Mouse (Mus musculus): ENCODE data around the gene Ptprm. TPM values are rescaled to one million over a fixed set of nuclear protein-coding genes. Genes with fewer than 3 reads are reported as not detected.

The Ptprm gene
- polyA plus RNA-seq, 1 experiment from 2014 or later, result 5.7 TPM

- Histone ChIP-seq H3K4me2 (0 out of 2 replicates have a peak overlapping the region, but pooled peaks have one; percentile 20), H3K4me1 (peaks cover 25% of the 10 kb centered on the region), H3K27me3 (no peaks in the 10 kb centered on the region; the same call in 1 of the 2 replicates), H3K36me3 (ENCODE audit: poor library complexity, severe bottlenecking) (no peaks in the 10 kb centered on the region), H3K9me3 (replicated peaks) (no peaks in the 10 kb centered on the region), H3K9ac (no peak overlapping the region), H3K27ac (peak overlapping the region; percentile 73), H3K4me3 (no peak overlapping the region)
- ATAC-seq, result peak; percentile 77
- 49% methylated on average over 25 of the region's 25 CpGs for WGBS
These were observed 667.4 kb downstream of the Ptprm start for GRCm38 (mm10) chr17:66686701-66687489.

- Histone ChIP-seq H3K36me3 (ENCODE audit: poor library complexity, severe bottlenecking) (no peaks in the 10 kb centered on the region), H3K27ac (no peak overlapping the region), H3K4me3 (no peak overlapping the region), H3K4me1 (peaks cover 20% of the 10 kb centered on the region), H3K4me2 (no peak overlapping the region), H3K9ac (no peak overlapping the region), H3K9me3 (replicated peaks) (no peaks in the 10 kb centered on the region), H3K27me3 (no peaks in the 10 kb centered on the region; the same call in 1 of the 2 replicates)
- ATAC-seq, result no peak
- WGBS, result 81% methylated on average over 8 of the region's 8 CpGs
These were observed 670.8 kb downstream of the Ptprm start for GRCm38 (mm10) chr17:66683411-66683810.

- Histone ChIP-seq H3K4me3 (no peak overlapping the region), H3K4me1 (no peaks in the 10 kb centered on the region), H3K9ac (no peak overlapping the region), H3K36me3 (ENCODE audit: poor library complexity, severe bottlenecking) (no peaks in the 10 kb centered on the region), H3K9me3 (replicated peaks) (no peaks in the 10 kb centered on the region), H3K27me3 (no peaks in the 10 kb centered on the region; the same call in 1 of the 2 replicates), H3K27ac (no peak overlapping the region), H3K4me2 (no peak overlapping the region)
- WGBS, result 18% methylated on average over 4 of the region's 4 CpGs
- peak; percentile 74 for ATAC-seq
These were observed 673.6 kb downstream of the Ptprm start for GRCm38 (mm10) chr17:66680662-66681061.

- Histone ChIP-seq H3K4me3 (no peak overlapping the region), H3K9ac (no peak overlapping the region), H3K27me3 (no peaks in the 10 kb centered on the region), H3K27ac (no peak overlapping the region), H3K9me3 (replicated peaks) (no peaks in the 10 kb centered on the region), H3K4me2 (no peak overlapping the region), H3K4me1 (peaks cover 8% of the 10 kb centered on the region; the same call in 1 of the 2 replicates), H3K36me3 (ENCODE audit: poor library complexity, severe bottlenecking) (no peaks in the 10 kb centered on the region)
- WGBS, result 83% methylated on average over 2 of the region's 2 CpGs
- ATAC-seq, result no peak
These were observed 679.6 kb downstream of the Ptprm start for GRCm38 (mm10) chr17:66674667-66675066.

GRCm38 (mm10) chr17:66671715-66672230 is 682.5 kb downstream of the Ptprm start:
- H3K36me3 ChIP-seq (ENCODE audit: poor library complexity, severe bottlenecking), result no peaks in the 10 kb centered on the region
- H3K9me3 ChIP-seq (replicated peaks), result no peaks in the 10 kb centered on the region
- ATAC-seq, result no peak
- peaks cover 8% of the 10 kb centered on the region; the same call in 1 of the 2 replicates for H3K4me1 ChIP-seq
- H3K4me3 ChIP-seq, result no peak overlapping the region
- H3K27ac ChIP-seq, result no peak overlapping the region
- no peaks in the 10 kb centered on the region for H3K27me3 ChIP-seq
- no peak overlapping the region for H3K4me2 ChIP-seq
- WGBS, result 75% methylated on average over 16 of the region's 16 CpGs
- H3K9ac ChIP-seq, result no peak overlapping the region

GRCm38 (mm10) chr17:66671287-66671686 is 683.0 kb downstream of the Ptprm start:
- Histone ChIP-seq H3K9ac (no peak overlapping the region), H3K9me3 (replicated peaks) (no peaks in the 10 kb centered on the region), H3K4me1 (peaks cover 8% of the 10 kb centered on the region; the same call in 1 of the 2 replicates), H3K36me3 (ENCODE audit: poor library complexity, severe bottlenecking) (no peaks in the 10 kb centered on the region), H3K4me3 (no peak overlapping the region), H3K27me3 (no peaks in the 10 kb centered on the region), H3K4me2 (no peak overlapping the region), H3K27ac (no peak overlapping the region)
- WGBS, result 40% methylated on average over 8 of the region's 8 CpGs
- no peak for ATAC-seq

GRCm38 (mm10) chr17:66665791-66666190 is 688.5 kb downstream of the Ptprm start:
- H3K4me2 ChIP-seq, result no peak overlapping the region
- 98% methylated on average over 3 of the region's 3 CpGs for WGBS
- H3K4me3 ChIP-seq, result no peak overlapping the region
- no peaks in the 10 kb centered on the region for H3K4me1 ChIP-seq
- H3K9ac ChIP-seq, result no peak overlapping the region
- no peaks in the 10 kb centered on the region for H3K27me3 ChIP-seq
- H3K27ac ChIP-seq, result no peak overlapping the region
- no peaks in the 10 kb centered on the region for H3K9me3 ChIP-seq (replicated peaks)
- no peak for ATAC-seq
- no peaks in the 10 kb centered on the region for H3K36me3 ChIP-seq (ENCODE audit: poor library complexity, severe bottlenecking)

GRCm38 (mm10) chr17:66665201-66665756 is 689.0 kb downstream of the Ptprm start:
- Histone ChIP-seq H3K9me3 (replicated peaks) (no peaks in the 10 kb centered on the region), H3K36me3 (ENCODE audit: poor library complexity, severe bottlenecking) (no peaks in the 10 kb centered on the region), H3K4me3 (no peak overlapping the region), H3K4me2 (no peak overlapping the region), H3K4me1 (no peaks in the 10 kb centered on the region), H3K27me3 (no peaks in the 10 kb centered on the region), H3K9ac (no peak overlapping the region), H3K27ac (no peak overlapping the region)
- 90% methylated on average over 3 of the region's 3 CpGs for WGBS
- ATAC-seq, result no peak

- 68% methylated on average over 10 of the region's 10 CpGs for WGBS
- Histone ChIP-seq H3K9ac (no peak overlapping the region), H3K36me3 (ENCODE audit: poor library complexity, severe bottlenecking) (no peaks in the 10 kb centered on the region), H3K27me3 (no peaks in the 10 kb centered on the region), H3K4me1 (no peaks in the 10 kb centered on the region), H3K4me2 (no peak overlapping the region), H3K4me3 (no peak overlapping the region), H3K9me3 (replicated peaks) (no peaks in the 10 kb centered on the region), H3K27ac (no peak overlapping the region)
- ATAC-seq, result no peak
These were observed 689.5 kb downstream of the Ptprm start for GRCm38 (mm10) chr17:66664796-66665195.

GRCm38 (mm10) chr17:66659242-66659641 is 695.0 kb downstream of the Ptprm start:
- Histone ChIP-seq H3K4me2 (no peak overlapping the region), H3K4me3 (no peak overlapping the region), H3K27ac (no peak overlapping the region), H3K36me3 (ENCODE audit: poor library complexity, severe bottlenecking) (no peaks in the 10 kb centered on the region), H3K9ac (no peak overlapping the region), H3K27me3 (no peaks in the 10 kb centered on the region), H3K4me1 (no peaks in the 10 kb centered on the region), H3K9me3 (replicated peaks) (no peaks in the 10 kb centered on the region)
- WGBS, result 78% methylated on average over 3 of the region's 3 CpGs
- no peak for ATAC-seq

GRCm38 (mm10) chr17:66637951-66638722 is 716.1 kb downstream of the Ptprm start:
- WGBS, result 82% methylated on average over 7 of the region's 7 CpGs
- Histone ChIP-seq H3K9ac (no peak overlapping the region), H3K4me1 (no peaks in the 10 kb centered on the region)

More at GRCm38 (mm10) chr17:66637951-66638722, 716.1 kb downstream of the Ptprm start:
- Histone ChIP-seq H3K9me3 (replicated peaks) (no peaks in the 10 kb centered on the region), H3K4me3 (no peak overlapping the region), H3K36me3 (ENCODE audit: poor library complexity, severe bottlenecking) (no peaks in the 10 kb centered on the region), H3K27ac (no peak overlapping the region), H3K27me3 (no peaks in the 10 kb centered on the region), H3K4me2 (no peak overlapping the region)
- no peak for ATAC-seq
